Mouse (Mus musculus): ENCODE results near the gene Nfe2.
A peak's percentile ranks its signal among the peaks of the same experiment; 100 is the strongest.
"Not testable (repeated sequence)": the region's sequence is repeated elsewhere in the genome, so short reads cannot be mapped to it uniquely, and the experiment has no call there.

Gene Nfe2

GRCm38 (mm10) chr15:103290843-103291242, 32.6 kb upstream of the Nfe2 start:
- no peak for DNase-seq (ENCODE audit: low spot score)

DNA sequence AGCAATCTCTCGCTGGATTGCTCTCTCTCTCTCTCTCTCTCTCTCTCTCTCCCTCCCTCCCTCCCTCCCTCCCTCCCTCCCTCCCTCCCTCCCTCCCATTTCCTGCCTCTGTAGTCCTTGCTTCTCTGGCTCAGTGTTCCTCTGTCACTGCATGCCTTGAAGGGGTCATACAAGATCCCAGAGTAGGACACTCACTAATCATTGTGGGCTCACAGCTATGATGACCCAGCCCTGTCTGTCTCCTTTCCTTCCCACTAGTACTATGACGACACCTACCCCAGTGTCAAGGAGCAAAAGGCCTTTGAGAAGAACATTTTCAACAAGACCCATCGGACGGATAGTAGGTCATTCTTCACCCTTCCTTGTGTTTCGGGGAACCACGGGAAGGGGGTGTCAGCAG, 32.2 kb upstream of the Nfe2 start:
- no peak for DNase-seq (ENCODE audit: low spot score)

GRCm38 (mm10) chr15:103289600-103289999, 31.4 kb upstream of the Nfe2 start:
- no peak for DNase-seq (ENCODE audit: low spot score)

DNA sequence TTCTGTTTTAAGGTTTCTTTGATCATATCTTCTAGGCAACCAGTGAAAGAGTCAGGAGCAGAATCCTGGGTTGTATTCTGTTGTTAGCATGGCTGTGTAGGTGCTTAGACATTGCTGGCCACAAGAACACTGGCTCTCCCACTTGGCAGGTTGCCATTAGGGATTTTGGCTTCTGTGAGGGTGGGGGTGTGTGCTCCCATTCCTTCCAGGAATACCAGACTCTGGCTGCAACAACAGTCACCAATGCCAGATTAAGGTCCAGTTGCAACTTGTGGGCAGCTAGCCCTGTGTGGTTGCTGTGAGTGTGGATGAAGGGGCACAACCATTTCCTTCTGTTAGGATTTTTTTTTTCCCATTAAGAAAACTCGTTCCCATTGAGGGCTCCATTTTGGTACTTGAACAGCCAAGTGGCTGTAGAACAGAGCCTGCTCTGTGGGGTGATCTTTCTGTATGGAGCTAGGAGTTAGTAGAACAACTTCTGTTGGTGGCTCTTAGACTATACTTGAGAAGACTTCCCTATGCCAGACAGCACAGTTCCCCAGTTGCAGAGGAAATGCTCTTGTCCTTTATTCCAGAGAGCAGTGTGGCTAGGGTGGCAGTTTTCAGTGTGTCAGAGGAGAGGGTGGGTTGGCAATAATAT, 27.7 kb upstream of the Nfe2 start:
- DNase-seq (ENCODE audit: low spot score): no peak

DNA sequence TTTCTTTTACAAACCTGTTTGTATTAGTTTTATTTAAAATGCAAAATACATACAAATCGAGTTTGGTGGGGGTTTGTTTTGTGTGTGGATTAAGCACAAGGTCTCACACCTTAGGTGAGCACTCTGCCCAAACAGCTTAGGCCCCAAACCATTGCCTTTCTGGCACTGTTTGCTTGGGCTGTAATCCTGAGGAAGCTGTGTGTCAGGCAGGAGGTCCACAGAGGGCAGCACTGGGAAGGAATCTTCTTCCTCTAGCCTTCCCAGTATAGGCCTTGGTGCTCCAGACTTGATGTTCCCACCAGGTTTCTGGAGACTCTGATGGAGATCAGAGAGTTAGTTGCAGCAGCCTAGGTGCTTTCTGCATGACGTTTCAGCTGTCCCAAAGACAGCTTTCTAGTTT, 26.4 kb upstream of the Nfe2 start:
- no peak for DNase-seq (ENCODE audit: low spot score)

DNA sequence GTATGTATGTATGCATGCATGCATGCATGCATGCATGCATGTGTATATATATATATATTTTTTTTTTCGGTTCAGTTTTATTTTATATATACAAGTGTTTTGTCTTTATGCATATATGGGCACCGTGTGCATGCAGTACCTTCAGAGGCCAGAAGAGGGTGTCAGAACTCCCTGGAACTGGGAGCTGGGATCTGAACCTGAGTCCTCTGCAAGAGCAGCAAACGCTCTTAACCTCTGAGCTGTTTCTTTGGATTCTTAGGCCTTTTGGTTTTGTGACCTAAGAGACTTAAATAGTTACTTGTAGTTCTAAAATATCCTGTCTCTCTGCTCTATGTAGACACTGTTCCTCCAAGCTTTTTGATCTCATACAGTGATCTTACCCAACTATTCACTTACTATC, 25.9 kb upstream of the Nfe2 start:
- peak; percentile 82 for DNase-seq (ENCODE audit: low spot score)

GRCm38 (mm10) chr15:103281465-103282205, 23.4 kb upstream of the Nfe2 start:
- DNase-seq (ENCODE audit: low spot score): no peak

GRCm38 (mm10) chr15:103280817-103281464, 22.7 kb upstream of the Nfe2 start:
- peak; percentile 76 for DNase-seq (ENCODE audit: low spot score)

GRCm38 (mm10) chr15:103279750-103280149, 21.5 kb upstream of the Nfe2 start:
- peak; percentile 61 for DNase-seq (ENCODE audit: low spot score)

GRCm38 (mm10) chr15:103277949-103278348, 19.7 kb upstream of the Nfe2 start:
- DNase-seq (ENCODE audit: low spot score): no peak

- DNase-seq (ENCODE audit: low spot score): not testable (repeated sequence)
These were observed 17.7 kb upstream of the Nfe2 start for GRCm38 (mm10) chr15:103275943-103276342.

- DNase-seq (ENCODE audit: low spot score): peak; percentile 99
These were observed 14.4 kb upstream of the Nfe2 start, which contains the start of gene Copz1 for GRCm38 (mm10) chr15:103272419-103273279. TSS of gene Copz1 (plus strand) at chr15:103272714.

- no peak for DNase-seq (ENCODE audit: low spot score)
These were observed 10.7 kb upstream of the Nfe2 start for GRCm38 (mm10) chr15:103268903-103269302.

GRCm38 (mm10) chr15:103264794-103265193, 6.6 kb upstream of the Nfe2 start:
- DNase-seq (ENCODE audit: low spot score): no peak

GRCm38 (mm10) chr15:103259989-103260388, 1.8 kb upstream of the Nfe2 start:
- no peak for DNase-seq (ENCODE audit: low spot score)

DNA sequence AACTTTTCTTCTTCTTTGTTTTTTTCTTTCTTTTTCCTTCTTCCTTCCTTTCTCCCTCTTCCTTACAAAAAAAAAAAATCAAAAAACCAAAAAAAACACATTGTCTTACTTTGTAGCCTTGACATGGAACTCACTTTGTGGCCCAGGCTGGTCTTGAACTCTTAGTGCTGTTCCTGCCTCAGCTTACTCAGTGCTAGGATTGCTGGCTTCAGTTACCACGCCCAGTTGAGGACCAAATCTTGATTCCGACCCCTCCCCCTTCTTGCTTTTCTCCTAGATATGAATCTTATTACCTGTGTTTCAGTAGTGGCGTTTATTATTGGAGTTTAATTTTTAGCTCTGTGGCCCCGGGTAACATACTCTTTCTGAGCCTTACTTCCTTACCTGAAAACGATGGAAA, 959 bp upstream of the Nfe2 start:
- DNase-seq (ENCODE audit: low spot score): no peak

DNA sequence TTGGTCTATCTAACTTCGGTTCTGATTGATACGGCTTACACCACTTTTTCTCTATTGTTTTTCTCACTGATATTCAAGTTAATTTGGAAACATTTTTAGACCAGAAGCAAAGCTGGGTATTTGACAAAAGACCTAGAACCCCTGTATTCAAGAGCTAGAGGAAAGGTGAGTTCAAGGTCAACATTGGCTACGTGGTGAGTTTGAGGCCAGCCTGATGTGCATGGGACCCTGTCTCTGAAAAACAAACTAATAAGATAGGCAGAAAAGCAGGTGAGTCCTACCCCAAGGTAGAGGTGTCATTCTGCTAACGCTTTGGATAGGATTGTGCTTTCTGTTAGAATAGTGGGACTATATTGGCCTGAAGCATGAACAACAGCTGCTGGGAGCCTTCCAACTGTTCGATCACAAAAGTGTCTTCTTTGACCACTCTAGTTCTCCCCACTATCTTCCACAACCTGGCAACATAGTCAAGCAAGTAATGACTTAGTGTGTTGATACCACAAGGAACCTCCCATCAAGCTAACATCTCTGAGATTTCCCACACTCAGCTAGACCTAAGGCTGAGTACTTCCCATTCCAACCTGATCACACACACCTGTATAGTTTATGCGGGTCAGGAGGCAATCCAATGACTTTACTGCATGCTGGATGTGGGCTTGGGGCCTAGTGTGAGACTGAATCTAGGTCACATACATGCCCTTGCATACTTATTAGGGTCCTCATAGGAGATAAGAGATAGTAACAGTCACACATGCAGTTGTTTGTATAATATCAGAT, 1.8 kb downstream of the Nfe2 start:
- DNase-seq (ENCODE audit: low spot score): no peak

GRCm38 (mm10) chr15:103255169-103255568, 3.0 kb downstream of the Nfe2 start:
- DNase-seq (ENCODE audit: low spot score): peak; percentile 71

- no peak for DNase-seq (ENCODE audit: low spot score)
These were observed 4.9 kb downstream of the Nfe2 start for GRCm38 (mm10) chr15:103253352-103253751.

- no peak for DNase-seq (ENCODE audit: low spot score)
These were observed 5.5 kb downstream of the Nfe2 start for GRCm38 (mm10) chr15:103252660-103253059.

GRCm38 (mm10) chr15:103251595-103251994, 6.6 kb downstream of the Nfe2 start:
- no peak for DNase-seq (ENCODE audit: low spot score)

All from embryo, embryonic 10.5 days (tissue).